Mouse (Mus musculus): Measurements from ENCODE around the gene Prss35.

DNA sequence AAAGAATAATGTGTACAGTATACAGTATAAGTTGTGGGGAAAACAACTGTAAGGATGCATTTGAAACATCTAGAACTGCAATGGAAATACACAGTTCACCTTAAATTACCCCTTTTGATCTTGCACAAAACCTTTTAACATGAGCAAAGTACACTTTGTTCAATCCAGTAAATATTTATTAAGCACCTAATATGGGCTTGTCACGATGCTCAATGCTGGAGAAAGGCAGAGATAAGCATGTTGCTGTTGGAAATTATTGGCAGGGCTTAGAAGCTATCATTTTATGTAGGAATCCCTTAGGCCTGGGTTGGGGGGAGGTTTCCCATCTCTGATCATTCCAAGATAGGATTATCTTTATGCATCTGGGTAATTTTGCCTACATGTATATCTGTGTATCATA is 36.0 kb upstream of the Prss35 start:
- no peak for TF ChIP-seq CTCF (IDR thresholded peaks at IDR 0.05; ENCODE audit: extremely low read depth, insufficient read length, insufficient replicate concordance, low read depth, low read length)
- TF ChIP-seq POLR2A (IDR thresholded peaks at IDR 0.05; ENCODE audit: low read depth, low read length), result no peak
